Mouse (Mus musculus) ovary, postnatal 14 days (tissue): ENCODE measurements around the gene Evi2a.

ENCODE experiments used
- DNase-seq: peaks from one replicate; pipeline ENCODE4 v3.0.0; 2022; ENCODE audit warnings: low spot score

Evi2a gene

DNA sequence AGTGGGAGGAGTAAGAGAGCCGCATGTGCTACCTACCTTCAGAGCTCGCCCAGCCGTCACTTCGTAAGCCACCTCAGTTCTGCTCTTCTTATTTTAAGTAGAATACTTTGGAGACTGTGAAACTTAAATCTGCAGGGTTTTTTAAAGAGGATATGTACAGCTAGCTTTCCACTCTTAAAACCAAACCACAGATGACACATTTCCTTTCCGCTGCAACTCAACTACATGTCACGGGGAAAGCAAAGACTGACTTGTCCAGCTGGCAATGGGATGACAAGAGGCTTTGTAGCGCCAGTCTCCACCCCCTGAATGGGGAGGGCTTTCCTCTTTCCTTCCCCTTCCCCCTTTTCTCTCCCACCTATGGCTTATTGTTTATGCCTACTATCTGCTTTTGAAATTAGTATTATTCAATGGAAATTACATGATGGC lies at the start of gene Evi2a, which contains the start of gene Evi2:
Evi2a (minus strand) TSS at position 277 of the 429 bp plus-strand sequence.
Evi2 (minus strand) TSS at position 257 of the 429 bp plus-strand sequence.
- no peak for DNase-seq

DNA sequence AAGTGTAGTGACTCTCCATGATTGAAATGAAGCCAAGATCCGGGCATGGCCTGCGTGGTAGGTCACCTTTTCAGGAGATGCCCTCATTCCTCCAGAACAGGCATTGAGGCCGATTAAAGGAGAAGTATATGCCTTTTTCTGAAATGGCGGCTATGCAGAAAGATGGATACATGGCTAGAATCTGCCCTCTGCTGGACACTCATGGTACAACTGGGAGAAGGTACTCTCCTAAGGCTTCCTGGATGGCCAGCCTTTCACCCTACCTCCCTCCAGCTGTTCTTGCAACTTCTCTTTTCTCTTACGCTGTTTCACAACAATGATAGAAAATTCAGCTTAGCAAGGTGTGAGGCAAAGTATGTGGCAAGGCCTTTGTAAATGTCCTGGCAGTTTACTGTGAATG lies 47.3 kb upstream of the Evi2a start:
- DNase-seq, result peak; percentile 72

DNA sequence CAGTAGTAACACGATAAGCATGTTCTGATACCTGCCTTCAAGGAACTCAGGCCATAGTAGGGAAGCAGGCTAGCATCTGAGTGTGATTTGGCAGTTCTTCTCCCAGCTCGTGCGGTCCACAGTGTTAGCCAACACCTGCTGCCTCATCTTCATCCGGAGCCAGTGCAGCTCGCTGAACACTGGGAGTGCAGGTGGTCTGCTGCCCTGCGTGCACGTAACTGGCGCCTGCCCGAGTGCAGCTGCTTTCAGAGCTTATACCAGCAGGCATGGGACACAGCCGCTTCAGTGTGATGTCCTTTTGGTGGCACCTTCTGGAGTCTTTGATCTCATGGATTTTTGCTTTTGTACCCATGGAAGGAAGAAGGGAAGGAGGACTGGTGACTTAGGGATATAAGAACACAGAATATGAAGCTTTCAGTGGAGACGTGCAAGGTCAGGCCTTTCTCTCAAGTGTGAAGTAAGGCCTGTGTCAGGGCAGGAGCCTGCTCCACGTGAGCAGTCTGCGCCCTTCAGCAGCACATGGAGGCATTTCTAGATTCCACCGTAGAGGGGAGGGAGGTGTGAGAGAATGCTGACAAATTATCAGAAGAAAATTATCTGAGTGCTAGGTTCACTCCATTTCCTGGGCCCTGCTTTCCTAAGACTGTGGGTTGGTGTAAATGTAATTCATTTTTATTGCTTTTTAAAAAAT lies 45.1 kb upstream of the Evi2a start:
- no peak for DNase-seq

DNA sequence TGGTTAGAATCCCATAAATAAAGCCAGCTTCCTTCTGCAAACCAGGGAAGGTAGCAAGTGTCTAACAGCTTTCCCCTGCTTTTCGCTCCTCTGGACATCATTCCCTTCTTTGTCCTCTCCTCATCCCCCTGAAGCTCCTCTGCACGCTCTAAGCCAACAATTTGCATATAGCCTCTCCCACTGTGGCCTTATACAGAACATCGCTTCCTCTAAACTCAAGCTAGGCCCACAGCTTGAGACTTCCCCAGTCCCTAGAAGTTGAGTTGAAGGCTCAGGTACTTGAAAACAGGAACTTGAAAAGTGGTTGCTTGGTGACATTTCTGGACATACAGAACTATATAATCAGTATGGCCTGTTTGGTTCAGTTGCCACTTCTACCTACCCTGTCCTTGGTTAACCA lies 43.4 kb upstream of the Evi2a start:
- DNase-seq, result no peak

DNA sequence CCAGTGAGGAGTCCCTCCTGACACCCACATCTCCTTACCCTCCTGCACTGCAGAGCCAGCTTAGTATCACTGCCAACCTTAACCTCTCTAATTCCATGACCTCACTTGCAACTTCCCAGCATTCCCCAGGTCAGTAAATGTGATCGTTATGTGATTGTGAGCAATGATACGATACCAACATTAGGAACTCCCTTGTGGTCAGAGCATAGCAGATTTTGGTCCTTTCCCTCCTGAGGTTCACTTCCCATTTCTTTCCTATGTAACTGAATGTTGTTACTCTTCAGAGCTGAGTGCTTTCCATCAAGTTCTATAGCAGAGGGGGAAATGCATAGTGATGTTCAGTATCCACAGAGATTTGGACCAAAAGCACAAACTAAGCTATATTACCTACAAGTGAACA lies 39.9 kb upstream of the Evi2a start:
- no peak for DNase-seq

DNA sequence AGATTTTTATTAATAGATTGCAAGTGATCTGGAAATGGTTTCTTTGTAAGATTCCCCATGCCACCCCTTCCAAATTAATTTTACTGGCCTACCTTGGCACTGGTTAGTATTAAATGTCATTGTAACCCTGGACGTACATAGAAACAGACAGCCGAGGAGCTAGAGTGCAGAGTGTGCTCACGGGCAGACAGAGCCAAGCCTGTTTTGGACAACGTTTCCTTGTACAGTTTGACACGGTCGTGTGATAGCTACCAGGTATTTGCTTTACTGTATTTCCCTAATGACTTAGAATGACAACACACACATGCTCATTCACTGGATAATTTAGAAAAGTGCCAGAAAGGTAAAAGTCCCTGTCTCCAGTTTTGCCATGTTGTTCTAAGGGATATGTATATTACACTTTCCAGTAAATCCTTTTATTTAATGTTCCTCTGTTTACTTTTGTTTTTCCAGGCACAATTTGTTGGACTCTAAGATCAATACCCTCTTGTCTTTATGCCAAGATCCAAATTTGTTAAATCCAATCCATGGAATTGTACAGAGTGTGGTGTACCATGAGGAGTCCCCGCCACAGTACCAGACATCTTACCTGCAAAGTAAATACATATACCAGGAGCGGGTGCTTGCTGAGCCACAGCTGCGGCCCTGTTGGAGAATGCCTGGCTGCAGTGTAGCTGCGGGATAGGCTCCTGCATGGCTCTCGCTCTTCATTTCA lies 37.9 kb upstream of the Evi2a start:
- no peak for DNase-seq

DNA sequence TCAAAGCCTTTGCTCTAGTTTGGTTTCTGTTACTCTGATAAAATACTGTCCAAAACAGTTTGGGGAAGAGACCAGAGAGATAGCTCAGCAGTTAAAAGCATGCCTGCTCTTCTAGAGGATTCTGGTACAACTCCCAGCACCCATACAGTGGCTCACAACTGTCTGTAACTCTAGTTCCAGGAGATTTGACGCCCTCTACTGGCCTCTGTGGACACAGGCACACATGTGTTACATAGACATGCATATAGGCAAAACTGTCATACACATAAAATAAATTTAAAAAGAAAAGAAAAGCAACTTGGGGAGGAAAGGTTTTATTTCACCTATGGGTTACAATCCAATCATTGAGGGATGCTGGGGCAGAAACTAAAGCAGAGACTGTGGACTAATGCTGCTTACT lies 36.5 kb upstream of the Evi2a start:
- no peak for DNase-seq

DNA sequence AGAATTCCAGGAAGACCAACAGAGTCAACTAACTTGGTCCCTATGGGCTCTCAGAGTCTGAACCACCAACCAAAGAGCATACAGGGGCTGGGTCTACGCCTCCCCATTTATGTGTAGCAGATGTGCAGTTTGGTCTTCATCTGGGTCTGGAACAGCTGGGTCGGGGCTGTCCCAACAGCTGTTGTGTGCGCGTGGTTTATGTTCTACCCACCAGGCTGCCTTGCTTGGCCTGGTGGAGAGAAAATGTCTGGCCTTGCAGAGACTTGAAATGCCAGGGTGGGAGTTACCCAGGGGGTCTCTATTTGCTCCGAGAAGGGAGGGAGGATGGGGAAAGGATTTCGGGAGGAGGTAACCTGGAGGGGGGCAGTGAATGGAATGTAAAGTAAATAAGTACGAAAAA lies 33.1 kb upstream of the Evi2a start:
- no peak for DNase-seq

DNA sequence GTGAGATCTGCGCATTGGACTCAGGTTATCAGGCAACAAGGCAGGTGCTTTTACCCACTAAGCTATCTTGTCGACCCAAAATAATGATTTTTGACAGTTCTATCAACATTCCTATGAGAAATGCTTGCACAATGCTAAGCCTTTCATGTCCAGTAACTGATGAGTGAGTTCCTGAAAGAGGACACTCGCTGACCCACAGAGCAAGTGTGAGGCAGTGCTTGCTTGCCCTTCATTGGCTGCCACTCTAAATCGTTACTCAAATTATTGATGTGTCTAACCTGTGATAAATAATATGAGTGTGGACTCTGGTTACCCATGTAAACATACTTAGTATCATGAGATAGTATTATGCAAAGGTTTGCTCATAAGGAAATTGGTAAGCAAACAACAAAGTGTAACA lies 30.1 kb upstream of the Evi2a start:
- DNase-seq, result no peak

DNA sequence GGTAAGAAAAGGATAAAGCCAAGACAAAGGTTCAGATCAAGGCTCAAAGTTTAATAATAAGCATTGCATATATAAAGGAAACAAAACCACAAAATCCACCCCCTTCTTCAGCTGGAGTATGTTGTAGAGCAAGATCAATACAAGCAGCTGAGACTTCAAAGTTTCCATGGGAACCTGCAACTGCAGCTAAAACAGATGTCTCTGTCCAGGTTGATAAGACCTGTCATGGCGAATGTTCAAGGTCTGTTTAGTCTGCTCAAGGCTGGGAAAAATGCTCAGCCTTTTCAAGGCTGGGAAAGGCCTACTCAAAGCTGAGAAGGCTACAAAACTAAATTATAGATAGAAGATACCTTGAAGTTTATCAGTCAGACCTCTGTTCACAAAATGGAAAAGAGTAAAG lies 22.2 kb upstream of the Evi2a start:
- DNase-seq, result no peak

DNA sequence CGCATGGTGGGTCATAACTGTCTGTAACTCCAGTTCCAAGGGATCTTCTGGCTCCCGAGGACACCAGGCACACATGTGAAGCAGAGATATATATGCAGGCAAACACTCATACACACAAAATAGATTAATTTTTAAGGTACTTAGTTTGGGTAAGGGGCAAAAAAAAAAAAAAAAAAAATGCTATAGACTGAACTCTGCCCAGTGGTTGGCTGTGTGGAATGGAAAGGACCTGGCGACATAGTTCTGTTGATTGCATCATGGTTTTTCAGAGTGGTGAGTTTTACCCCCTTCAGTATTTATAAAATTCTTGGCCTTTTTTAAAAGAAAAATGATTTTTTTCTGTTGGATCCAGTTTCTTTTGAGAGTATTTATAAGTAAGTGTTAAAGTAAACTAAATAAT lies 5.9 kb upstream of the Evi2a start:
- DNase-seq, result no peak

DNA sequence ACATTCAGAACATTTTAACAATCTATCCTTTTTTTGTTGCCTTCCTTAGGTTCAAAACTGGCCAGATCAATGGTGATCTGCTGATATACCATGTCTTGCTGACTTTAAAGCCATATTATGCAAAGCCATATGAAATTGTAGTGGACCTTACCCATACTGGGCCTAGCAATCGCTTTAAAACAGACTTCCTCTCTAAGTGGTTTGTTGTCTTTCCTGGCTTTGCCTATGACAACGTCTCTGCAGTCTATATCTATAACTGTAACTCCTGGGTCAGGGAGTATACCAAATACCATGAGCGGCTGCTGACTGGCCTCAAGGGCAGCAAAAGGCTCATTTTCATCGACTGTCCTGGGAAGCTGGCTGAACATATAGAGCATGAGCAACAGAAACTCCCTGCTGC lies 5.1 kb upstream of the Evi2a start:
- DNase-seq, result no peak

DNA sequence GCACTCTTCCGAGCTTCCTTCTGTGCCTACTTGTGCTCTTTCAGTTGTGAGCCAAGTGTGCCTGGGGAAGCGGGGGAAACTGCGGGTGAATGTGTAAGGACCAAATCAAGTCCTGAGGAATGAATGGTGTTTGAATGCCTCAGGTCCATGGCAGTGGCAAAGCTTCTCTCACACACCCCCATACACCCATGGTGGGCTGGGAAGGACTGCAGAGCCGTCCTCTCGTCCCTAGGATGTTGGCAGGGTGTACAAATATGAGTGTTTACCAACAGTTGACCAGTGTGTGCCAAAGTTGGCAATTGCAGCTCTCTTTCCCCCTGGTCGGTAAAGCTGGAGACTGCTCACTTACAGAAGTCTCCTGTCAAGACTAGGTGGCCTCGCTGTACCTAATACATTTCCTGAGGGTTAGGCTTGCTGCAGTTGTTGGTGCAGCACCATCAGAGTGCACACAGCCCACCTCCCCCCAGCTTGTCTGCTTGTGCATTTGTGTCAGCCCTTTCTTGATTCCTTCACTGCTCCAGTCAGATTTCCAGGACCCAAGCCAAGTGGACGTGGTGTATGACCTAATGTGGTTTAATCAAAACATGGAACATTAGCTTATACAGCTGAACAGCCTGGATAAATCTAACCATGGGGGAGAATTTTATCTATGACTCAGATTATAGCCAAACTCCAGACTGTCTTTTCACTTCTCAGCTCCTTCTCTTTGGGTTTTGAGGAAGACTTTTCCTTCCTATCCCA lies 3.7 kb upstream of the Evi2a start:
- DNase-seq, result no peak

DNA sequence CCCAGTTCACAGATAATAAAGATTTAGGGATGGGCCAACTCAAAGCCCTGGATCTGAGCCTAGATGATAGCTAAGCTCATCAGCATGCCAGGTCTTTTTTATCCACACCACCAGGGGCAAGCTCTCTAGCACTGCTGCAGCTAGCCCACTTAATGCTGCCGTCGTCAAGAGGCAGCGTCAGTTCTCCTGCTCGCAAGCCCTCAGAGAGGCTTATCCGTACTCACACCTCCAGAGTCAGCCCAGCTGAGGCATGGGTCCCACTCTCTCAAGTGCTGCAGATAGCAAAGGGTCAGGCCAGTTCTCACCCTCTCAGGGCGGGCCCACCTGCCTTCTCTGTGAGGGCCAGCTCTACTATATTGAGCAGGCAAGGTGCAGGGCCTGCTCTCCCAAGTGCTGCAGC lies 2.9 kb upstream of the Evi2a start:
- DNase-seq, result no peak

DNA sequence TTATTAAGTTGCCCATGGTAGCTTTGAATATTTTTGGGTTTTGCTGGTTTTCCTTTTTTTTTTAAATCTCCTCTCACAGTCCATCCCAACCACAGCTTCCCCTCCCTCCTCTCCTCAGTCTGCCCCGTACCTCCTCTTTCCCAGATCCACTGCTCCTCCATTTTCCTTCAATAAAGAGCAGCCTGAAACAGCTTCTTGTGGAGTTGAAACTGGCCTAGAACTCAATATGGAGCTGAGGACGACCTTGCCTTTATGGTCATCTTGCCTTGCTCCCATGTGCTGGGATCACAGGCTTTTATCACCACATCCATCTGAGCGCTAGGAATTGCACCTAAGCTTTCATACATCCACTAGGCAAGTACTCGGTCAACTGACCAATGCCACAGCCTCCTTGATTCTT lies 1.1 kb upstream of the Evi2a start:
- no peak for DNase-seq

DNA sequence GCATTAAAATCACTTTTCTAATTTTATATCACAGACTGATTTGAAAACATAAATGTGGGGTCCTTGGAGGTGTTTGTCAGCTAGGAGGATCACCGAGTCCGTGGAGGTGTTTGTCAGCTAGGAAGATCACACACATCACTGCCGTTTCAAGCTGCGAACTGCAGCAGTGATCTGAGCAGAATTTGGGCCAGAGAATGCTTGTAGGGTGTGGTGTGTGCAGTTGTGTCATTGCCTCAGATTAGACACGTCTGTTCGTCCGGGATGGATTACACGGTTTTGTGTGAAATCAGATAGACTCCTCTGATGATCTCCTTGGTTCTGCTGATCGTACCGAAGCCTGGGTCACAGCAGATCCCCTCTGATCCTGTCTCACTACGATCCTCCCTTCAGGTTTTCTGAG lies 365 bp upstream of the Evi2a start:
- DNase-seq, result no peak

DNA sequence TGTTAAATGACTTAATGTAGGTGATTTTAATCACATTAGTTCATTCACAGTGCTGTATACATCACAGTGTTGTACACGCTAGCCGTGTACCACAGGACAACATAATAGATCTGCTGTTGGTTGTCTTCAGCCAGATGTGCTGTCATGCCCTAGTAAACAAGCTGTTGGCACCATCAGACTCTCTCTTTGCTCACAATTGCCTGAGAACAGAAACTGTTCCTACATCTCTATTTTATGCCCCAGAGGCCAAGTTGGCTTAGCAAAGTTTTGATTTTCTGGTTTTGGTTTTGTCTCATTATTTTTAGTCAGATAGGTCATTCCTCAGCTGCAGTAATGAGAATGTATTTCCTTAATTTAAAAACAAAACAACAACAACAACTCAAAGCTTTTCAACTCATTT lies 673 bp downstream of the Evi2a start:
- DNase-seq, result no peak

DNA sequence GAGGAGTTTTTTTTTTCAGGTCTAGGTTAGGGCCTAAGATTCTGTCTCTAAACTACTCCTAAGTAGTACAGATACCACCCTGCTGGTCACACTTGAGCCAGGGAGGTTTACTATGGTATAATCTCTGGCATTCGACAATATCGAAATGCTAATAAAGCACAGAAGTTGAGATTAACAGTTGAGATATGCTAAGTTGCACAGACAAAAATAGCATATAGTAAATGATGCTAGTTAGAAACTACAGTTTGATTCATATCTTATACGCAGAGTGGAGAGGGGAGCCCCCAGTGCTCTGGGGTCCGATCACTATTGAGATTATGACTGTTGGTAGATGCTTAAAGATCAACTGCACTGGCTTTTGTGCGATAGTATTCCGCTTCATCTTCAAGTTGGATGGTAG lies 1.2 kb downstream of the Evi2a start:
- no peak for DNase-seq

DNA sequence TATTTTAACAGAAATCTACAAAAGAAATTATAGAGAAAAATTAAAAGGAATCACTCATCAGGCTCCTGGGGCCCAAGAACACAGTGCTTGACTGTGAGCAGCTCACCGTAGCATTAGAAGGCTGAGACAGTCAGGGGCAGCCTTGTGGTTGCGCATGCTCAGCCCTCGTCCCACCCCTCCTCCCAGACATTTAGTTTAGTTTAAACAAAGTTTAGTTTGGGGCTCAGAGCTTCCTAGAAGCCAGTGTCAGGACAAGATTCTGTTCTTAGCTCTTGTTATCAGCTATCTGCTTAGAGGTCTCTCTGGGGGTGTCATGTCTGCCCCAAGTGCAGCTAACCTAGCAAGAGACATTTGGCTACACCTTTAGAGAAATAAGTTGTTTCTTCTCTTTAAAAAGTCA lies 1.8 kb downstream of the Evi2a start:
- DNase-seq, result no peak

DNA sequence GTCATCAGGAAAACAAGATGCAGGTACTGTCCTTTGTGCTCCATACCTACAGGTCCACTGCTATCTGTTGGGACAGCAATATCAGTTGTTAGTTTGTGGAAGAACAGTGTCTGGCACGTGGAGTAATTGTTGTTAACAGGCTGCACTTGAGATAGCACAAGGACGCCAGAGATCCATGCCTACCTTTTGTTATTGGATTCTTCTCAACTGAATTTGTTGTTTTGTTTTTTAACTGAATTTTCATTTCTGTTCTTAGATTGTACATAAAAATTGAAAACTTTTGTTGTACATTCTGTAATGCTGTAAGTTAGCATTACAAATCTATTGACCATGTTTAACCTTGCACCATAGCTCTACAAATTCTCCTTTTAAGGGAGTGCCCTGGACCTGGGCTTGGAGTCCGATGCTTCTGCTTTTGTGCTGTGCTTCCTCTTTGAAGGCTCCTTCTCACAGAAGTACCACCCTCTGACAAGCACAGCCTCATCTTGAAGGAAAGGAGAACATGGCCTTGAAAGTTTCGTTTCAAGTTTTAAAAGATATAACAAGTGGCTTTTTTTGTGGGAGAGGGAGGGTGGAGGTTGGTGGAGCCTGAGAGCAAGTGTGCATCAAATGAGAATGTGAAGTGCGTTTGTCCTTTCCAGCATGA lies 2.5 kb downstream of the Evi2a start:
- DNase-seq, result no peak

DNA sequence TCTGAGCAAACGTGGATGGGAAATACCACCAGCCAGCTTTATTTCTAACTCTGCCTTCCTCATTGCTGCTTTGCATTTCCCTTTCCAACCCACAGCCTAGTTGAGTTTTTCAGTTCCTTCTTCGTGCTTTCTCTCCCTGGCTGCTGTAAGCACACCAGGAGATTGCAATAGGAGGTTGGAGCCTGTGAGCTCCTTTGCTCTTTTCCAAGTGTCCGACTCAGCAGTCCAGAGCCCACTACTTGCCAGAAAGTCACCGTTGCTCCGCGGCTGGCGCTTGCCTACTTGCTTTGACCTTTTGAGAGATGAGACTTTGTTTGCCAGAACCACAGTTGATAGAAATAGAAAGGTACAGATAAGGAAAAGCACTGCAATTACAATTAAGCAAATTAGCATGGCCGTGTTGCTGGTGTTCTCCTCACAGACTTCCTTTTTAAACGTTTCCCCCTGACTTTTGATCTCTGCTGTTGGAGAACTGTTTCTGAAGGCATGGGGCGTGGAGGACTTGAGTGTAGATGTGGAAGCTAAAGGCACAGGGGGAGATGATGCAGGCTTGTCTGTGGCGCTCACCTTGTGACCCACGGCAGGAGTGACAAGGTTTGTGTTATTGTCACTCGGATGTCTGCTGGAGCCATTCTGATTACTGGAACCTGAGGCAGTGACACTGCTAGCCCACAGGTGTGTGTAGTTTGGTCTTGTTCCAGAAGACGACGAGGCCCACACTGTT lies 3.2 kb downstream of the Evi2a start:
- DNase-seq, result no peak

DNA sequence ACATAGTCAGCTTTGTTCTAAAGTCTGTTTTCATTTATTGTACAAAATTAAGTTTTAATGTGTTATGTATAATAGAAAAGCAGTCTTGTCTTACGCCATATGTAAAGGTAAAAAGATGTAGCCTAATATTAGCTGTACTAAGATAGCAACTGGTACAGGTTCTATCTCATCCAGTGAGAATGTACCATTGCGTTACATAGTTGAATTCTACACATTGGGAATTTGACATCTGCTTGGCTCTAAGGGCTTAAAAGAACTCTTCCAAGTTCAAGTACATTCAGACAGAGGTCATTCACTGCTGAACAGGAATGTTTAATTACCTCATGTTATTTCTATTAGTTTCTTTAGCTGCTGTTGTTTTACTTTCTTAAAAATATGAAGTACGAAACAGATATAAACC lies 3.9 kb downstream of the Evi2a start:
- DNase-seq, result no peak
